13 mouse cellular contexts compared by ENCODE assay signal in genomic region chr1:144431535-144432276, GRCm38 (mm10).
DNase-seq lines count a peak whose midpoint lies in the region; ATAC-seq and TF ChIP-seq lines count a peak whose summit lies in the region.
"Had no signal": no experiment of that assay in that cellular context is flagged by ENCODE, and none has a peak within 500 bp of the region (broad histone marks: within the 10 kb centered on the region; RNA-seq: fewer than 3 reads in every experiment).

No protein-coding gene starts in this region.

- H3K9me3 ChIP-seq in midbrain, embryonic 15.5 days: no peaks in the 10 kb centered on the region
- H3K9me3 ChIP-seq: megakaryocyte, embryonic 14.5 days had no signal

- no peak for TF ChIP-seq POLR2A in cortical plate, adult 2 months (IDR thresholded peaks at IDR 0.05; ENCODE audit: extremely low read depth, insufficient read depth, low read length)

- peak; percentile 4 to 58 for DNase-seq in cerebellum, postnatal 14 days
- DNase-seq in cerebellum, adult 11-12 months: no peak
- DNase-seq in left cerebral cortex, postnatal 14 days (ENCODE audit: low spot score in 2 of 2): peak; percentile 34 to 58
- no peak for DNase-seq in left cerebral cortex, postnatal 36 days (ENCODE audit: low spot score in 2 of 2)
- no peak for DNase-seq in liver
- no peak for DNase-seq in gastrocnemius, postnatal 4 days (ENCODE audit: low spot score in 2 of 2)
- DNase-seq: adrenal gland, postnatal 36 days; left cerebral cortex, postnatal 4 days; right cerebral cortex, adult 18-20 months; thymus, postnatal 36 days had no signal

- TF ChIP-seq CTCF in cortical plate, adult 2 months (IDR thresholded peaks at IDR 0.05; ENCODE audit: extremely low read depth, insufficient read depth, low read length): 0 out of 2 replicates have a peak, but pooled peaks have one; percentile 1

- H3K4me1 ChIP-seq in cortical plate, adult 2 months (ENCODE audit: control insufficient read depth, insufficient read depth, low read length): no peaks in the 10 kb centered on the region; the same call in 1 of the 2 replicates
- H3K4me1 ChIP-seq in midbrain, embryonic 15.5 days: no peaks in the 10 kb centered on the region

- no peak overlapping the region for H3K4me2 ChIP-seq in midbrain, embryonic 15.5 days

- no peak overlapping the region for H3K9ac ChIP-seq in midbrain, embryonic 15.5 days

- no peaks in the 10 kb centered on the region for H3K27me3 ChIP-seq in midbrain, embryonic 15.5 days (replicated peaks)

- no peaks in the 10 kb centered on the region for H3K36me3 ChIP-seq in midbrain, embryonic 15.5 days (replicated peaks)

- ATAC-seq in midbrain, embryonic 15.5 days (replicated peaks): peak; percentile 86

- 82% methylated on average over 5 of the region's 5 CpGs for WGBS in midbrain, embryonic 15.5 days

- no peak overlapping the region for H3K4me3 ChIP-seq in cortical plate, adult 2 months (ENCODE audit: insufficient read depth, low read length)
- H3K4me3 ChIP-seq in midbrain, embryonic 15.5 days: no peak overlapping the region
- H3K4me3 ChIP-seq: megakaryocyte, embryonic 14.5 days had no signal

- H3K27ac ChIP-seq in cortical plate, adult 2 months (ENCODE audit: insufficient read depth, low read length): no peak overlapping the region
- H3K27ac ChIP-seq in midbrain, embryonic 15.5 days: no peak overlapping the region

- intact Hi-C loops in left cerebral cortex, postnatal 14 days (cut with DNase I): no loop called here
- intact Hi-C loops in left cerebral cortex, postnatal 36 days (cut with DNase I): no loop called here

Comparison
In these comparisons a context has a peak if more than half of its experiments do, and no peak if none do; other contexts are left out.
1. DNase-seq: peak in cerebellum, postnatal 14 days (2 of 2) and left cerebral cortex, postnatal 14 days (2 of 2); none in cerebellum, adult 11-12 months (single experiment), left cerebral cortex, postnatal 36 days (0 of 2), liver (single experiment) and gastrocnemius, postnatal 4 days (0 of 2).